Mouse (Mus musculus): ENCODE data around the gene Tbcel. TPM values are rescaled to one million over a fixed set of nuclear protein-coding genes. Genes with fewer than 3 reads are reported as not detected.

Gene Tbcel
- total RNA-seq, 2 experiments from 2014 or later: 15.3 to 17.4 TPM

DNA sequence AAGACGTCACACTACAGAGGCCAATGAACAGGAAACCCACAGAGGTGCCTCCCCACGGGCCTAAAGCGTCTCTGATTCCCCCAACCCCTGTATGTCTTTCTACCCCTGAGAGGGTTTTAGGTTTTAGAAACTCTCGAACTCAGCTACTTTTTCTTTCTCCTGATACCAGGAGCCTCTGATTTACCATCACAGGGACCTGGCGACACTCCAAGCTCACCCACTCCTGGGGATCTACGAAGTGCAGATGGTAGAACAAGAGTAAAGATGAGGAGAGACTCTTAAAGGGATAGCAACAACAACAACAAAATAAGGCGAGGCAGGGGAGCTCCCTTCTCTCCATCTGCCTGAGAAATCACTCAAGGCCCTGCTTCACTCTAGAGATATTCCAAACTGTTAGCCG, 120.6 kb downstream of the Tbcel start:
- intact Hi-C loops (cut with DNase I): no loop called here
- TF ChIP-seq CTCF (IDR thresholded peaks at IDR 0.05): no peak
- H3K4me3 ChIP-seq: no peak overlapping the region
- no peak for DNase-seq
- no peak overlapping the region for H3K27ac ChIP-seq

DNA sequence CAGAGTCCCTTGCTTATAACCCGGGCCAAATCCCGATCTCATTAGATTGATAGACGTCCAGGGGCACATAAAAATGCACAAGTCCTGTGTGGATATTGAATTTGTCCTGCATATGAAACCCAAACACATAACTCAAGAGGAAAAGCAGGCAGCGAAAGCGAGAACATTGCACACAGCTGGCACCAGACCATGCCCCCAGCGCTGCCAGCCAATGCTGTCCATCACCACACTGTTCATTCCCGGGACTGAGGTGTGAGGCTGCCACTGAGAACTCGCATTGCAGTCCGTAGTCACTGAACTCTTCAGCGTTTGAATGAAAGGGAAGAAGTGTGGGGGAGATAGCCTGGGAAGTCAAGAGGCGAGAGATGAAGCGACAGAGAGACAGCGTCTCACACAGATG, 122.0 kb downstream of the Tbcel start:
- no peak for TF ChIP-seq CTCF (IDR thresholded peaks at IDR 0.05)
- intact Hi-C loops (cut with DNase I): no loop called here
- no peak overlapping the region for H3K27ac ChIP-seq

DNA sequence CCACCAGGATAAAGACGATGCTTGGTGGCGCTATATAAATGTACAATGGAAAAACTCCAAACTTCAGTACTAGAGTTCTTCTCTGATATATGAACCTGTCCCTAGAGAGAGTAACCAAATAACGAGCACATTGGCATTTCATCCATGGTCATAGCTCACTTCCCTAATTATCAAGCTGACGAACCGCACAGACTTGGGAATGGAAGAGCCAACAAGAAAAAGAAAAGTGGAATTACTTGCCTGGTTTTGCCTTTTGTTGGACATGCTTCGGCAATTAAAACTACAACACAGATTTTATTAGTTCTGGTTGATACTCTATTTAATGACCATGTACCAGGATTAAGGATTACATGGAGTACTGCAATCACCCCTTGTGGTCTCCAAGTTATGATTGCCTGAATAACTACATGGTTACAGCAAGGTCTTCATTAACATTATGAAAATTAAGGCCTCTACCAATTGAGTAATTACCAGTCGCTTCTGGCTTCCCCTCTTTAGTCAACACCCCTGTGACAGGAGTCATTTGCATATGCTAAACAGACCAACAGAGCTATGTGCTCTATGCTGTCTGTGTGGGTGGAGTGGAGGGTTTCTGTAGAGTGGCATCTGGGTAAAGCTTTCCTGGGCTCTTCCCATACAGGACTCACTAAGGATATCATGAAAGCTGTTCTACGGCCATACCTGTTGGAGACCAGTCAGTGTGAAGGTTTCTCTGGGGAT, 124.8 kb downstream of the Tbcel start:
- no peak for DNase-seq
- no peak overlapping the region for H3K4me3 ChIP-seq
- intact Hi-C loops (cut with DNase I): no loop called here
- H3K27ac ChIP-seq: no peak overlapping the region
- TF ChIP-seq CTCF (IDR thresholded peaks at IDR 0.05): no peak

More for the DNA sequence above, 122.0 kb downstream of the Tbcel start:
- peak; percentile 54 for DNase-seq
- H3K4me3 ChIP-seq: no peak overlapping the region

DNA sequence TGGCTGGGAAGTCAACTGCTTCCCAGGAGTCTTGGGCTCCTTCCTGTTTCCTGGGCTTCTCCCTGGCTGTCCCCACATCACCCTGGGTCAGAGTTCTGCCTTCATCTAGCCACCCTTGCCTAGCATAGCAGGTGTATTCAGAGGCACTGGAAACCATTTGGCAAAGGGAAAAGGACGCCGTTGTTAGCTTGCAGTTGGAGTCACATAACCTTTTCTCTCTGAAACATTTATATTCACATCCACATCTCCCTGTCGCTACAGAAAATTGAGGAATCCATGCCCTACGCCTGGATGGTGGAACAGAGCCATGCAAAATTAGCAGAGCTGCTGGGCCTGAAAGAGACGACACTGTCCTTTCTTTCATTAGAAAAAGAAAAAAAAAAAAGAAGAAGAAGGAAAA, 125.5 kb downstream of the Tbcel start:
- intact Hi-C loops (cut with DNase I): no loop called here
- no peak overlapping the region for H3K4me3 ChIP-seq
- H3K27ac ChIP-seq: no peak overlapping the region
- DNase-seq: no peak
- TF ChIP-seq CTCF (IDR thresholded peaks at IDR 0.05): no peak

DNA sequence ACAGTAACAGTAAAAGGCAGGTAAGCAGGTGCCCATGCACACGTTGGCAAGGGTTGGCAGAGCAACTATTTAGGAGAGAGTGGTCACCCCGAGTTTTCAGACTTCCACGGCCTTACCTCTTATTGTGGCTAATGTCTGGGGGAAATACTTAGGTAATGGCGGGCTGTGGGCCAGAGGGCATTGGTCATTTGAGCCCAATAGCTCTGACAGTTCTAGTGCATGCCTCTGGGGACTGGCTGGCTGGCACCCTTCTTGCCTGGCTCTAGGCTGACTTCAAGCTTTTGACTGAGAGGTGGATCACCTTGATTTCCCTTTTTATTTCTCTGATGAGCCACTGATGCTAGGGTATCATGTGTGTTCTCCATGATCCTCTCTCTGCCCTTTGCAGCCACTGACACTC, 129.5 kb downstream of the Tbcel start:
- intact Hi-C loops (cut with DNase I): no loop called here
- DNase-seq: no peak
- Histone ChIP-seq H3K4me3 (no peak overlapping the region), H3K27ac (no peak overlapping the region)
- no peak for TF ChIP-seq CTCF (IDR thresholded peaks at IDR 0.05)

DNA sequence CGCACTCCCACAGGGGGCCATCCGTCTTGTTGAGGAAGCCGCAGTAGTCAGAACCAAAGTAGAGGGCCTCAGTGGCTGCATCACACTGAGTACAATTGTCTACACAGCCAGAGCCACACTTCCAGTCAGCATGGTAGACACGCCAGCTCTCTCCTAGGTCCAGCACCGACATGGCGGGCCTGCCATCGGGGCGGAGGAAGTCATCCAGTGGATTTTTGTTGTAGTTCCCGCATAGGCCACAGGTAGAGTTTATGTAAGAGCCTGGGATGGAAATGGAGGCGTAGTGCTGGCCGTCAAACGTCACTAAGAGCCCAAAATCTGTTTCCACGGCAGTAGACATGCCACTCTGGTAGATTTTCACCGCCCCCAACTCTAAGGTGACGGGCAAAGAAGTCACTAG, 130.0 kb downstream of the Tbcel start:
- TF ChIP-seq CTCF (IDR thresholded peaks at IDR 0.05): no peak
- Histone ChIP-seq H3K4me3 (no peak overlapping the region), H3K27ac (no peak overlapping the region)
- DNase-seq: no peak
- intact Hi-C loops (cut with DNase I): no loop called here

DNA sequence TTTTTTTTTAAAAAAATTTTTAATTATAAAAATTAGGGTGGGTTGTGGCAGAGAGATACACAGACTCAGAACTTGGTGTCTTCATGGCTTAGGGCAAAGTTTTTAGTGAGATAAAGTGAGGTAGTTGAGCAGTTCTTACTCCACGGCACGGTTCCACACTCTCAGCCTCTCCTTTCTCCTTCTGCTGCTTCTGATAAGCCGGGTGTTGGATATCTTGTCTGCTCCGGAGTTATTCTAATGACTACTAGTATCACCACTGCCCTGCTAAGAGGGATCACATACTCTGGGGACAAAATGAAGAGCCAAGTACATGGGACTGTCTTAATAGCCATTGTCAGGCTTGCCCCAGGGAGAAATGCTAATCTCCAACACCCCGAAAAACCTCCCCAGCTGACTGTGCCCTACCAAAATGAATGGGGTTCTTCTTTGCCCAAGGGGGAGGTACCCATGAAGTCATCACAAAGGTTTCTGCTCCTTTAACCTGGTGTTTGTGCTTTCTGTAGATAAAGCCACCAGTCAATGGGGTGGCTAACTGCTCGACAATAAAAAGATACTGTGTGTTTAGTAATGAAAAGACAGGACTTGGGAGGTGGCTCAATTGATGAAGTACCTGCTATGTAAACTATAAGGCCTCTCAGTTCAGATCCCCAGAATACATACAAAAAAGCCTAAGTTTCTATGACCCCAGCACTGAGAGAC, 135.8 kb downstream of the Tbcel start:
- no peak overlapping the region for H3K27ac ChIP-seq
- intact Hi-C loops (cut with DNase I): no loop called here

More for the DNA sequence above, 135.8 kb downstream of the Tbcel start:
- no peak for DNase-seq
- no peak overlapping the region for H3K4me3 ChIP-seq
- TF ChIP-seq CTCF (IDR thresholded peaks at IDR 0.05): no peak

Small RNAs within 50 kb of the gene (microRNA-seq; reads per million reads assigned to microRNA genes)
- gene Gm44311: not detected

Other genes starting within 250 kb of the Tbcel start
- gene Sc5d, start 243.6 kb downstream of the Tbcel start, total RNA-seq (2021): 10 to 100 TPM; 21.0 to 22.9 TPM
- 1 to 10 TPM in 1 of 2 experiments, under 1 TPM in 1; 0.77 to 1.2 TPM for gene Tecta, start 107.9 kb downstream of the Tbcel start, total RNA-seq (2021)